Mouse (Mus musculus) liver, embryonic 14.5 days (tissue): ENCODE results near the gene 1700042G07Rik.

Experiments
- CTCF ChIP-seq: IDR thresholded peaks from 2 replicates; pipeline ENCODE4 v1.5.1; 2016; ENCODE audit warnings: antibody characterized with exemption, low read depth, control low read depth
- EP300 ChIP-seq: IDR thresholded peaks from 2 replicates; pipeline ENCODE4 v1.6.1; 2016; ENCODE audit warnings: antibody characterized with exemption, low read depth

- TF ChIP-seq CTCF (no peak), EP300 (no peak)
Measured at GRCm38 (mm10) chr4:116140801-116141574, 32.2 kb upstream of the 1700042G07Rik start.
